Mouse (Mus musculus) G1E (cell line): ENCODE results near the gene Brdt.

Experiments used
- CTCF ChIP-seq: IDR thresholded peaks from 2 replicates; pipeline ENCODE4 v1.5.1; 2012; ENCODE audit warnings: low read depth, low read length, inconsistent platforms, mixed read lengths
- GATA1 ChIP-seq: IDR thresholded peaks from 2 replicates; pipeline ENCODE4 v1.6.1; 2012; ENCODE audit warnings: borderline replicate concordance, low read length, inconsistent platforms, mixed read lengths
- GATA2 ChIP-seq: IDR thresholded peaks from 2 replicates; pipeline ENCODE4 v1.6.1; 2012; ENCODE audit warnings: low read depth, low read length, inconsistent platforms, borderline replicate concordance
- POLR2AphosphoS5 ChIP-seq: IDR thresholded peaks from 2 replicates; pipeline ENCODE4 v1.6.1; 2012; ENCODE audit warnings: low read depth, low read length, inconsistent platforms; ENCODE audit not compliant: insufficient replicate concordance
- TAL1 ChIP-seq: conservative IDR thresholded peaks from 2 replicates; pipeline ENCODE4 v1.6.1; 2012; ENCODE audit warnings: low read depth, low read length, inconsistent platforms, mixed read lengths

- TF ChIP-seq CTCF (no peak), GATA1 (no peak), TAL1 (no peak), GATA2 (no peak), POLR2AphosphoS5 (no peak)
Measured at GRCm38 (mm10) chr5:107317141-107317540, 13.8 kb upstream of the Brdt start.
